Mouse (Mus musculus) cerebellum, adult 2 months (tissue): ENCODE data around the gene Mtss1l.

Experiments
- CTCF ChIP-seq: fragments of 200-500 bp; IDR thresholded peaks from 2 replicates; pipeline ENCODE4 v1.5.1; 2011; ENCODE audit warnings: low read depth, mild to moderate bottlenecking, control low read depth, low read length, moderate library complexity, borderline replicate concordance; ENCODE audit not compliant: insufficient read depth
- POLR2A ChIP-seq: fragments of 200-500 bp; IDR thresholded peaks from 2 replicates; pipeline ENCODE4 v1.6.1; 2011; ENCODE audit warnings: low read length, control low read depth, borderline replicate concordance; ENCODE audit not compliant: insufficient read depth

DNA sequence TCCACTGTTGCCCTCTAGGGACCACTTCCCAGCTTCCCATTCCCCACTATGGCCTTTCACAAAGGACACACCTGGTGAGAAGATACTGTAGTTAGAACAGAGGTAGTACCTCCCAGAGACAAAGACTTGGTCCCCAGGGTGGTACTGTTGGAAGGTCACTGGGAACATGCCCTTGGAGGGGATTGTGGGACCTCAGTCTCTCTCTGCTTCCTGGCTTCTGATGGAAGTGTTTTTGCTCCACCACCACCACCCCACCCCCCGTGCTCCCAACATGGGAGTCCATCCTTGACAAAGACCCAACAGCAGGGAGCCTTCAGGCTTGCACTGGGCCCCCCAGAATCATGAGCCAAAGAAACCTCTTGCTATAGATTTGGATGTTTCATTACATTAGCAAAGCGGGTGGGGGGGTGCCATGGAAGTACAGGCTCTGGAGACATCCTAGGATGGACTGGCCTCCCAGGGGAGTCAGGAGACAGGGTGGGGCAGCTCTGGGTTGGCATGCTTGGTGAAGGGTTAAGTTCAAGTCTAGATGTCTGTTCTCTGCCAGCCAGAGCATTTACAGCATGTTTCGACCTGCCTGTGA, 14.9 kb upstream of the Mtss1l start:
- no peak for TF ChIP-seq POLR2A
- TF ChIP-seq CTCF = no peak
